ENCODE assay signal across 23 mouse cellular contexts in the genomic region with DNA sequence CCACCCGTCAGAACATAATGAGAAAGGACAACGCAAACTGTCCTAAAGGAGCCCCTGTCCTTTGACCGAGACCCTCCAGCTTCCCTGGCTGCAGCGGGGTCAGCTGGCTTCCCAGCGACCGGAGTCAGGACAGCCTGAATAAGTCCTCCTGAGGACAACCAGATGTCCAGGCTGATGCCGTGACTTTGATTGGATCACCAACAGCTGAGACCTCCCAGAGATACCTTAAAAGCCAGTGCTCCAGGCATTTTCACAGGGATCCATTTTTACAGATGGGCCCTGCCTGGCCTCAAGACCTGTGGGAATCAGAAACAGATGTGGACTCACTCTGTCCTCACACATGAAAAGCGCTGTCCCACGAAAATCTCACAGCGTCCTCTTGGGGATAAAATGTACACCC.
DNase-seq lines count a peak whose midpoint lies in the region; ATAC-seq and TF ChIP-seq lines count a peak whose summit lies in the region.
"Had no signal": no experiment of that assay in that cellular context is flagged by ENCODE, and none has a peak within 500 bp of the region (broad histone marks: within the 10 kb centered on the region; RNA-seq: fewer than 3 reads in every experiment).

No protein-coding gene starts in this region.

- H3K4me3 ChIP-seq in midbrain, embryonic 11.5 days (ENCODE audit: low read depth, low read length), result no peak overlapping the region
- no peak overlapping the region for H3K4me3 ChIP-seq in midbrain, embryonic 15.5 days
- no peak overlapping the region for H3K4me3 ChIP-seq in limb, embryonic 11.5 days (ENCODE audit: low read depth, low read length)
- no peak overlapping the region for H3K4me3 ChIP-seq in cerebellum, adult 2 months (replicated peaks; ENCODE audit: insufficient read depth, low read depth, low read length)
- H3K4me3 ChIP-seq: embryonic facial prominence, embryonic 12.5 days; erythroblast, embryonic 14.5 days; gastrocnemius, adult 2 months; heart, embryonic 13.5 days; megakaryocyte, embryonic 14.5 days; neural tube, embryonic 13.5 days had no signal

- no peaks in the 10 kb centered on the region for H3K27me3 ChIP-seq in midbrain, embryonic 11.5 days (ENCODE audit: control insufficient read depth, insufficient read depth, low read length)
- H3K27me3 ChIP-seq in midbrain, embryonic 15.5 days (replicated peaks), result no peaks in the 10 kb centered on the region
- no peaks in the 10 kb centered on the region for H3K27me3 ChIP-seq in limb, embryonic 11.5 days (ENCODE audit: control insufficient read depth, insufficient read depth, low read length)
- no peaks in the 10 kb centered on the region; the same call in 1 of the 2 replicates for H3K27me3 ChIP-seq in cerebellum, adult 2 months (ENCODE audit: control insufficient read depth, insufficient read depth, low read length)
- H3K27me3 ChIP-seq: embryonic facial prominence, embryonic 12.5 days; heart, embryonic 13.5 days; megakaryocyte, embryonic 14.5 days; neural tube, embryonic 13.5 days had no signal

- H3K36me3 ChIP-seq in midbrain, embryonic 11.5 days (ENCODE audit: control insufficient read depth, insufficient read depth, low read length), result no peaks in the 10 kb centered on the region
- no peaks in the 10 kb centered on the region for H3K36me3 ChIP-seq in midbrain, embryonic 15.5 days (replicated peaks)
- no peaks in the 10 kb centered on the region for H3K36me3 ChIP-seq in limb, embryonic 11.5 days (ENCODE audit: control insufficient read depth, insufficient read depth, low read length)
- H3K36me3 ChIP-seq: embryonic facial prominence, embryonic 12.5 days; heart, embryonic 13.5 days; neural tube, embryonic 13.5 days had no signal

- H3K9me3 ChIP-seq in midbrain, embryonic 11.5 days (ENCODE audit: control insufficient read depth, low read length), result no peaks in the 10 kb centered on the region
- no peaks in the 10 kb centered on the region for H3K9me3 ChIP-seq in midbrain, embryonic 15.5 days
- H3K9me3 ChIP-seq in limb, embryonic 11.5 days (ENCODE audit: control insufficient read depth, low read length), result no peaks in the 10 kb centered on the region
- H3K9me3 ChIP-seq: embryonic facial prominence, embryonic 12.5 days; heart, embryonic 13.5 days; megakaryocyte, embryonic 14.5 days; neural tube, embryonic 13.5 days had no signal

- TF ChIP-seq CTCF in cerebellum, adult 2 months (IDR thresholded peaks at IDR 0.05; ENCODE audit: borderline replicate concordance, insufficient read depth, low read depth, low read length), result no peak

- no peak for ATAC-seq in midbrain, embryonic 11.5 days (ENCODE audit: low FRiP score)
- ATAC-seq in midbrain, embryonic 15.5 days (replicated peaks), result no peak
- ATAC-seq in limb, embryonic 11.5 days (ENCODE audit: insufficient number of reproducible peaks, low FRiP score, low TSS enrichment, low read depth), result peak; percentile 26; the same call in 1 of the 2 replicates
- ATAC-seq in megakaryocyte, adult 5-6 weeks (ENCODE audit: poor library complexity, severe bottlenecking), result no peak
- ATAC-seq: forebrain, postnatal 0 days; inflammation-experienced regulatory T-cells, adult 6 months; liver, postnatal 0 days had no signal

- 77% methylated on average over 10 of the region's 10 CpGs for WGBS in midbrain, embryonic 11.5 days
- 78% methylated on average over 10 of the region's 10 CpGs for WGBS in midbrain, embryonic 15.5 days
- WGBS in limb, embryonic 11.5 days, result 14% methylated on average over 10 of the region's 10 CpGs
- 55% methylated on average over 10 of the region's 10 CpGs for WGBS in cerebellum, adult 2 months

- no peaks in the 10 kb centered on the region for H3K4me1 ChIP-seq in midbrain, embryonic 11.5 days (ENCODE audit: control insufficient read depth, insufficient read depth, low read length)
- no peaks in the 10 kb centered on the region for H3K4me1 ChIP-seq in midbrain, embryonic 15.5 days
- peaks cover 3% of the 10 kb centered on the region; the same call in 1 of the 2 replicates for H3K4me1 ChIP-seq in limb, embryonic 11.5 days (ENCODE audit: control insufficient read depth, insufficient read depth, low read length)
- H3K4me1 ChIP-seq in cerebellum, adult 2 months (ENCODE audit: control insufficient read depth, insufficient read depth, low read length), result no peaks in the 10 kb centered on the region
- H3K4me1 ChIP-seq: embryonic facial prominence, embryonic 12.5 days; heart, embryonic 13.5 days; megakaryocyte, embryonic 14.5 days; neural tube, embryonic 13.5 days had no signal

- no peak overlapping the region for H3K9ac ChIP-seq in midbrain, embryonic 11.5 days (ENCODE audit: low read length)
- H3K9ac ChIP-seq in midbrain, embryonic 15.5 days, result no peak overlapping the region
- H3K9ac ChIP-seq in limb, embryonic 11.5 days (ENCODE audit: low read length), result no peak overlapping the region
- H3K9ac ChIP-seq: embryonic facial prominence, embryonic 12.5 days; forebrain, postnatal 0 days; heart, embryonic 13.5 days; liver, postnatal 0 days; neural tube, embryonic 13.5 days had no signal

- H3K4me2 ChIP-seq in midbrain, embryonic 11.5 days, result no peak overlapping the region
- no peak overlapping the region for H3K4me2 ChIP-seq in midbrain, embryonic 15.5 days
- no peak overlapping the region for H3K4me2 ChIP-seq in limb, embryonic 11.5 days (ENCODE audit: low read depth, severe bottlenecking)
- H3K4me2 ChIP-seq: embryonic facial prominence, embryonic 12.5 days; heart, embryonic 13.5 days; neural tube, embryonic 13.5 days had no signal

- peak; percentile 73 for DNase-seq in midbrain, embryonic 11.5 days (ENCODE audit: low spot score, missing footprints)
- DNase-seq in embryo, embryonic 9.5 days (ENCODE audit: extremely low spot score), result peak; percentile 46
- DNase-seq in limb, embryonic 11.5 days (ENCODE audit: low spot score), result peak; percentile 59
- no peak for DNase-seq in cerebellum, adult 2 months
- DNase-seq in cerebellum, postnatal 25 days, result no peak
- DNase-seq: cerebellum, adult 9-10 months; forebrain, postnatal 0 days; gastrocnemius, adult 2 months; heart, postnatal 4 days; kidney, adult 2 months; kidney, postnatal 25 days; liver, postnatal 0 days; lung, postnatal 14 days; right cerebral cortex, postnatal 25 days; thymus, postnatal 4 days had no signal

- no peak for TF ChIP-seq POLR2A in cerebellum, adult 2 months (IDR thresholded peaks at IDR 0.05; ENCODE audit: borderline replicate concordance, insufficient read depth, low read length)

- no peak overlapping the region for H3K27ac ChIP-seq in midbrain, embryonic 11.5 days (ENCODE audit: low read depth, low read length)
- H3K27ac ChIP-seq in midbrain, embryonic 15.5 days, result no peak overlapping the region
- no peak overlapping the region for H3K27ac ChIP-seq in limb, embryonic 11.5 days (replicated peaks; ENCODE audit: low read depth, low read length)
- H3K27ac ChIP-seq in cerebellum, adult 2 months (ENCODE audit: insufficient read depth, low read length), result no peak overlapping the region
- H3K27ac ChIP-seq: embryonic facial prominence, embryonic 12.5 days; gastrocnemius, adult 2 months; heart, embryonic 13.5 days; neural tube, embryonic 13.5 days had no signal

Comparison
In these comparisons a context has a peak if more than half of its experiments do, and no peak if none do; other contexts are left out.
1. DNase-seq: peak in midbrain, embryonic 11.5 days (single experiment), embryo, embryonic 9.5 days (single experiment) and limb, embryonic 11.5 days (single experiment); none in cerebellum, adult 2 months (0 of 2) and cerebellum, postnatal 25 days (0 of 2).